Mouse (Mus musculus) heart, embryonic 11.5 days (tissue): ENCODE results near the gene Shprh. TPM values are rescaled to one million over a fixed set of nuclear protein-coding genes. Genes with fewer than 3 reads are reported as not detected.

ENCODE experiments used
- ATAC-seq: fragments of 200-750 bp; cut with Nextera tagmentation; replicated peaks from 2 replicates; pipeline ENCODE4 v1.8.0; 2017; ENCODE audit warnings: moderate library complexity; ENCODE audit not compliant: insufficient number of reproducible peaks, low FRiP score, low TSS enrichment
- H3K27ac ChIP-seq: fragments of 300-500 bp; sonication (generic); 2 replicates; pipeline ENCODE4 v1.5.1; 2014; ENCODE audit warnings: mild to moderate bottlenecking, low read depth, low read length
- H3K27me3 ChIP-seq: fragments of 300-500 bp; sonication (generic); 2 replicates; pipeline ENCODE4 v1.6.1; 2014; ENCODE audit warnings: mild to moderate bottlenecking, low read length, mixed read lengths; ENCODE audit not compliant: control insufficient read depth, insufficient read depth
- H3K36me3 ChIP-seq: fragments of 300-500 bp; sonication (generic); 2 replicates; pipeline ENCODE4 v1.6.1; 2014; ENCODE audit warnings: mild to moderate bottlenecking, low read length, moderate library complexity, mixed read lengths; ENCODE audit not compliant: control insufficient read depth, insufficient read depth
- H3K4me1 ChIP-seq: fragments of 300-500 bp; sonication (generic); 2 replicates; pipeline ENCODE4 v1.6.1; 2014; ENCODE audit warnings: low read length; ENCODE audit not compliant: control insufficient read depth, insufficient read depth
- H3K4me2 ChIP-seq: fragments of 300-500 bp; sonication (generic); 2 replicates; pipeline ENCODE4 v1.6.1; 2014; ENCODE audit warnings: mild to moderate bottlenecking, moderate library complexity
- H3K4me3 ChIP-seq: fragments of 300-500 bp; sonication (generic); 2 replicates; pipeline ENCODE4 v1.5.1; 2014; ENCODE audit warnings: low read depth, low read length
- H3K9ac ChIP-seq: fragments of 300-500 bp; sonication (generic); 2 replicates; pipeline ENCODE4 v1.6.1; 2014; ENCODE audit warnings: mild to moderate bottlenecking, low read depth, low read length, moderate library complexity
- H3K9me3 ChIP-seq: fragments of 300-500 bp; sonication (generic); replicated peaks from 2 replicates; pipeline ENCODE4 v1.6.1; 2016; ENCODE audit warnings: low read length; ENCODE audit not compliant: control insufficient read depth
- WGBS: fragments of 180-500 bp; shearing (Covaris S2); extraction: QIAGEN DNeasy Blood & Tissue Kit; methylation state at CpG from one replicate; pipeline ENCODE4 v1.1.7; 2014; ENCODE audit not compliant: insufficient replicate concordance; 5-methylcytosine and 5-hydroxymethylcytosine counted together
- polyA plus RNA-seq: library from polyadenylated mRNA; unstranded; fragments of >200 nt; fragmentation: Nextera tagmentation; extraction: Ambion mirVana; gene quantifications from 2 replicates; pipeline ENCODE4 v1.2.1, GENCODE M21; 2014

Gene Shprh
- 13.8 and 20.1 TPM in 2 replicates for polyA plus RNA-seq

DNA sequence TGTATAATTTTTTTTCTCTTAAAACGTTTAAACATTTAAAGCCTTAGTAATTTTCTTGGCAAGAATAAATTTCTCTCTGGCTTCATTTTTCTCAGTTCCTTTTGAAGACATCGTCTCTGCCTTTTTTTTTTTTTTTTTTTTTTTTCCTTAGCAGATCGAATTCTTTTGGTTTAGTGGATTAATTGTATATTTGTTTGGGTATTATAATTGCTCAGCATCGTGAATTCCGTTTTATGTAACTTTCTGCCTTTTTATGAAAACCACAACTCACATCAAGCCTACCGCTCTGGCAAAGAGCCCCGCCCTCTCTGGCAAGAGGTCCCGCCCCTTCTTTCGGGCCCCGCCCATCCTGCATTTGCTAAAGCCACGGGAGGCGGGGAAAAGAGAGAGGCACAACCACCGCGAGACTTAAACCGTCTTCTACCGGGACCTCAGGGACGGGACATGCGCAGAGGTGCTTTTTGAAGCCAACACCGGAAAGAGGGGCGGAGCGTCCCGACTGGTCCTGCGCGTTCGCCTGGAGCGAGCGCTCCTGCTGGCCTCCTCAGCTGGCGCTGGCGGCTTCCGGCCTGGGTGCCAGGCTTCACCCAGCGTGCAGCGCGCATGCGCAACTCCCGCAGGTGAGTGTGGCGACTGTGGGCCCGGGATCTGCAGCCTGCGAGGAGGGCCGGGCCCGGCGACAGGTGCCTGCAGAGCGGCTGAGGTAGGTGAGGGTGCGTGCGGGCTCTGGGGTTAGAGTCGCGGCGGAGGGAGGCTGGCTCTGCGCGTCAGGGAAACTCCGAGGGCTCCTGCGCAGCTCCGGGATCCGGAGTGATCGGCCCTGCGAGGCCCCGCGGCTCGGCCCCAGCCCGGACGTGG is at the start of gene Shprh:
Gene Shprh (plus strand): TSS at position 544 of the 858 bp plus-strand sequence.
- Histone ChIP-seq H3K4me2 (peak within 1 kb of the TSS; percentile 68), H3K9ac (peak within 1 kb of the TSS; percentile 94), H3K4me1 (peaks cover 10% of the 10 kb centered on the region; the same call in 1 of the 2 replicates), H3K4me3 (peak within 1 kb of the TSS; percentile 99), H3K36me3 (peaks cover 13% of the 10 kb centered on the region; the same call in 1 of the 2 replicates), H3K27ac (peak within 1 kb of the TSS; percentile 68), H3K27me3 (no peaks in the 10 kb centered on the region), H3K9me3 (no peaks in the 10 kb centered on the region)
- peak; percentile 100 for ATAC-seq
- 2% methylated on average over 58 of the region's 60 CpGs for WGBS

DNA sequence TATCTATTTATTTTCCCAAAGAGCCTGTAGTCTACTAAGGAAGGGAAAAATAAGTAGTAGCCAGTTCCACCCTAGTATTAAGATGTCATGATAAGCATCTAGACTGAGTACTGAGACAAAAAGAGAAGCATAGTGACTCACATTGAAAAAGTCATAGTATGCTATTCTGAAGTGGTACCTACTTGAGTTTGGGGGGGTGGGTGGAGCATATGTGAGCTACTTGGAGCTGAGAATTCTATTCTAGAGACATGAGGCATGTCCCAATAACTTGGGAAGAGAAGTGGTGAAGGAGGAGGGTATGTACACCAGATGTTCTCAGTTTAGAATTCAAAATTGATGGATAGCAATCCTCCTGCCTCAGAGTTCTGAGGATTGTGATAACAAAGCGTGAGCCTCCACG is 27.4 kb upstream of the Shprh start:
- Histone ChIP-seq H3K4me1 (no peaks in the 10 kb centered on the region), H3K9me3 (no peaks in the 10 kb centered on the region), H3K9ac (no peak overlapping the region), H3K27me3 (no peaks in the 10 kb centered on the region), H3K4me2 (no peak overlapping the region), H3K36me3 (no peaks in the 10 kb centered on the region), H3K4me3 (no peak overlapping the region), H3K27ac (no peak overlapping the region)
- no peak for ATAC-seq
- WGBS: 90% methylated on average over 2 of the region's 2 CpGs

DNA sequence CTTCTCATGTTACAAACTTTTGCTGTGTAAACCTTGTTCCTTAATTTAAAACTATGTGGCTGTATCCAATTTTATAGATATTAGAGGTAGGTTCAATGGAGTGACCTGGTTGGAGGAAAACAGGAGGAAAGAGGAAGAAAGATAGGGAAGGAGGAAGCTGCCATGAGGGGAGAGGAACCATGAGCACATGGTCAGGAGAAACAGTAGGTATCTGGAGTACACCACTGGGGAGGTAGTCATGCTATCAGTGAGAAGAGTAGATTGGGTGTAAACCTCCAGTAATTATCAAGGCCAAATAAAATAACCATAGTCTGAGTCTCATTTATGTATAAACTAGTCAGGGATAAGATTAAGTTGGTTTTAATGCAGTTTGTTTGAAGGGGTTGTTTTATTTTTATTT is 3.6 kb upstream of the Shprh start:
- no peaks in the 10 kb centered on the region for H3K9me3 ChIP-seq
- H3K27ac ChIP-seq: no peak overlapping the region
- no peaks in the 10 kb centered on the region for H3K36me3 ChIP-seq
- no peak for ATAC-seq
- H3K4me1 ChIP-seq: peaks cover 4% of the 10 kb centered on the region; the same call in 1 of the 2 replicates
- no peaks in the 10 kb centered on the region for H3K27me3 ChIP-seq
- H3K4me2 ChIP-seq: no peak overlapping the region
- H3K4me3 ChIP-seq: no peak overlapping the region
- no peak overlapping the region for H3K9ac ChIP-seq

DNA sequence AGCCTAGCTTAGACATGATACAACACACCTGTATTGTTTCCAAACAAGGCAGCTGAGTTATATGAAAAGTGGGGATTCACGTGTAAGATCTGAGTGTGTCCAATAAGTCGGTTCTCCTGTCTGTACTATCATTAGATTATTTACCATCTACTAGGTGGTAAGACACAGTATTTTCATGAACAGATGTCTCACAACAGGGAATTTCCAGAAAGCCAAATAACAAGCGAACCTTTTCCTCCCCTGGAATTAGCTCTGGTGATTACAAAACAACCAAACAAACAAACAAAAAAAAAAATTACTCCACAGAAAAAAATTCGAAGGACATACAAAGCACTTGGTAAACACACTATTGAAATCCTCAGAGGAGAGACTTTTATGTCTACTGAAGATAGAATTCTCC is 781 bp upstream of the Shprh start:
- Histone ChIP-seq H3K27me3 (no peaks in the 10 kb centered on the region), H3K4me2 (no peak overlapping the region), H3K9ac (no peak overlapping the region), H3K4me3 (no peak overlapping the region), H3K27ac (no peak overlapping the region), H3K36me3 (peaks cover 13% of the 10 kb centered on the region; the same call in 1 of the 2 replicates), H3K9me3 (no peaks in the 10 kb centered on the region), H3K4me1 (peaks cover 10% of the 10 kb centered on the region; the same call in 1 of the 2 replicates)
- WGBS: 73% methylated on average over 4 of the region's 4 CpGs
- no peak for ATAC-seq

DNA sequence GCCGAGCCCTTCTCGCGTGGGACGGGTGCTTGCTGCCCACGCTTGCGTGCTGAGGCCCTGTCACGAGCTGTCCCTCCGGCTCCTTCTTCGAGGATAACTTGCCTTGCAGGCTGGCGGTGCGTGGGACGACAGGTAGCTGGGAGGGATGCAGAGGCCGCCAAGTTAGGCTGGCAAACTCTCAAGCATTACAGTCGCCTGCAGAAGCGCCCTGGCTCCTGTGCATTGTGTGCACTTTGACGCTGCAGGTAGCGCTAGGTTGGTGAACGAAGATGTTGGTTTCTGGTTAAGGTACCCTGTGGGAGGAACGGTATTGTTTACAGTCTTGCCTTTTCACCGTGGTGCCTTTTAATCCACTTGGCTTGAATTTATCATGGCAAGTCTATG is 507 bp downstream of the Shprh start:
- peak overlapping the region; percentile 99 for H3K4me3 ChIP-seq
- ATAC-seq: peak; percentile 8; the same call in 1 of the 2 replicates
- peak overlapping the region; percentile 68 for H3K4me2 ChIP-seq
- no peaks in the 10 kb centered on the region for H3K27me3 ChIP-seq
- WGBS: under 1% methylated on average over 20 of the region's 20 CpGs
- H3K9ac ChIP-seq: peak overlapping the region; percentile 94
- peak overlapping the region; percentile 68 for H3K27ac ChIP-seq
- peaks cover 10% of the 10 kb centered on the region; the same call in 1 of the 2 replicates for H3K4me1 ChIP-seq
- H3K36me3 ChIP-seq: peaks cover 13% of the 10 kb centered on the region; the same call in 1 of the 2 replicates
- H3K9me3 ChIP-seq: no peaks in the 10 kb centered on the region

DNA sequence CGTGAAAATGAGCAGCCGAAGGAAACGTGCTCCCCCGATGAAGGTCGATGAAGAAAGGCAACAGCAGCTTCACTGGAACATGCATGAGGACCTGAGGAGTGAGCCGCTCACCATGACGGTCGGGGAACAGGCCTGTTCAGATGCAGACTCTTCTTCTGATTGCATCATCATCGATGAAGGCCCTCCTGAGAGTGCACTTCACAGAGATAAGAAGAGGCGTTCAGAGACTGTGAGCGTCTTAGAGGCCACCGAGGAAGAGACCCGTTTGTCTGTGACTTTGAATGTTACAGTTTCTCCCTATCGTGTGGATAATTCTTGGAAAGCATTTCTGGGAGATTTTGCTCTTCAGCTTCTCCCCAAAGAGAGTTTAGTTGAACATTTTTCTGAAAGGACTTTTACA is 2.4 kb downstream of the Shprh start:
- no peaks in the 10 kb centered on the region for H3K27me3 ChIP-seq
- H3K27ac ChIP-seq: no peak overlapping the region
- no peak for ATAC-seq
- H3K4me1 ChIP-seq: peaks cover 10% of the 10 kb centered on the region; the same call in 1 of the 2 replicates
- 83% methylated on average over 14 of the region's 14 CpGs for WGBS
- no peak overlapping the region for H3K9ac ChIP-seq
- no peak overlapping the region for H3K4me2 ChIP-seq
- H3K36me3 ChIP-seq: peaks cover 13% of the 10 kb centered on the region; the same call in 1 of the 2 replicates
- H3K4me3 ChIP-seq: no peak overlapping the region
- H3K9me3 ChIP-seq: no peaks in the 10 kb centered on the region

DNA sequence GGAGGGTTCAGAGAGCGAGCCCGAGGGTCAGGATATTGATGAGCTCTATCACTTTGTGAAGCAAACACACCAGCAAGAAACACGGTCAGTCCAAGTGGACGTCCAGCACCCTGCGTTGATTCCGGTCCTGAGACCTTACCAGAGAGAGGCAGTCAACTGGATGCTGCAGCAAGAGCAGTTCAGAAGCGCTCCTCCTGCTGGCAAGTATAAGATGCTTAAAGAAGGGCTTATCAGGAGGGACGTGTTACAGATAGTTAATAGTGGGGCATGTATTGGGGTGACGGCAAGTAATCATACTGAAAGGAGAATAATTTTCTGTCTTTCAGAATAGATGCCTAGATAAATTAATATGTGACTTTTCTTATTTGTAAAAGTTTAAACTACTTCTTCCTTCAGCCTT is 7.8 kb downstream of the Shprh start:
- Histone ChIP-seq H3K27ac (no peak overlapping the region), H3K27me3 (no peaks in the 10 kb centered on the region), H3K4me1 (no peaks in the 10 kb centered on the region), H3K9ac (no peak overlapping the region), H3K4me3 (no peak overlapping the region), H3K36me3 (peaks cover 19% of the 10 kb centered on the region), H3K9me3 (no peaks in the 10 kb centered on the region), H3K4me2 (no peak overlapping the region)
- WGBS: 77% methylated on average over 9 of the region's 9 CpGs
- no peak for ATAC-seq

DNA sequence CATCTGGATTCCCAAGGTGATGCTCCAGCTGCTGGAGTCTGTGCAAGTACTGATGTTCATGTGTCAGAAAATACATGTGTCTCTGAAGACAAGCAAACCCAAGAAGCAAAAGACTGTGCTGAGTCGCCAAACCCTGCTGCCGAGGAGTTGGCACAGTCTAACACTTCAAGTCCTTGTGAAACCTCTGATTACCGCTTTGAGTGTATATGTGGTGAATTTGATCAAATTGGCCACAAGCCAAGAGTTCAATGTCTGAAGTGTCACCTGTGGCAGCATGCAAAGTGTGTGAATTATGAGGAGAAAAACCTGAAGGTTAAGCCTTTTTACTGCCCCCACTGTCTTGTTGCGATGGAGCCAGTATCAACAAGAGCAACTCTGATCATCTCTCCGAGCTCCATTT is 15.3 kb downstream of the Shprh start:
- Histone ChIP-seq H3K9ac (no peak overlapping the region), H3K9me3 (no peaks in the 10 kb centered on the region), H3K27ac (no peak overlapping the region), H3K4me3 (no peak overlapping the region), H3K4me2 (no peak overlapping the region), H3K27me3 (no peaks in the 10 kb centered on the region), H3K36me3 (peaks cover 30% of the 10 kb centered on the region), H3K4me1 (no peaks in the 10 kb centered on the region)
- 86% methylated on average over 5 of the region's 5 CpGs for WGBS
- ATAC-seq: no peak

DNA sequence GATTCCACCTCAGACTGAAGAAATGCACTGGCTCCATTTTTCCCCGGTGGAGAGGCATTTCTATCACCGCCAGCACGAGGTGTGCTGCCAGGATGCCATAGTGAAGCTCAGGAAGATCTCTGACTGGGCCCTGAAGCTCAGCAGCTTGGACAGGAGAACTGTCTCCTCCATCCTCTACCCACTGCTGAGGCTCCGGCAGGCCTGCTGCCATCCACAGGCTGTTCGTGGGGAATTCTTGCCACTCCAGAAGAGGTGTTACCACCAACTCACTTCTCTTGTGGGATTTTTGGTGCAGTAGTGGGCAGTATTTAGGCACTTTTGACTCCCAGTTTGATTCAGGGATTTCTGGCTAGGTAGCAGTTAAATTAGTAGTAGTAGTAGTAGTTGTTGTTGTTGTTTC is 21.0 kb downstream of the Shprh start:
- 84% methylated on average over 5 of the region's 5 CpGs for WGBS
- H3K9ac ChIP-seq: no peak overlapping the region
- H3K4me2 ChIP-seq: no peak overlapping the region
- H3K27me3 ChIP-seq: no peaks in the 10 kb centered on the region
- H3K4me1 ChIP-seq: no peaks in the 10 kb centered on the region
- H3K4me3 ChIP-seq: no peak overlapping the region
- no peaks in the 10 kb centered on the region for H3K9me3 ChIP-seq
- H3K27ac ChIP-seq: no peak overlapping the region
- no peak for ATAC-seq
- H3K36me3 ChIP-seq: peaks cover 18% of the 10 kb centered on the region
